Mouse (Mus musculus): ENCODE measurements around the gene Cabp1.

DNA sequence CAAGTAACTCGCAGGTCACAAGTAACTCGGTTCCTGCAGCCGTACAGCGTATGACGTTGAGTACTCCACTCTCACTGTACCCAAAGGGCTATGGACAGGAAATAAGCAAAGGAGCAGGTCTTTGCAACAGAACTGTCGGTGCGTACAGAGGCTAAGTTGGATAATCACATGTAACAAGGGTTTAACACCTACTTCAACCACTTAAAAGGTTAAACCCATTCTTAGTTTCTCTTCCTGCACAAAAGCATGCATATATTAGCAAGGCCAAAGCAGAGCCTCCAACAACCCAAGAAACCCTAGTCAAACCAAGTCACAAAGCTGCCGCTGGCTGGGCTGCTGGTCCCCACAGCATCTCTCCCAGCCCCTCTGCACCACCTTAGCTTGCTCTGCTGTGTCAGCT is 61.7 kb downstream of the Cabp1 start:
- TF ChIP-seq POLR2A (IDR thresholded peaks at IDR 0.05; ENCODE audit: insufficient read depth, low read depth, low read length) (no peak), CTCF (IDR thresholded peaks at IDR 0.05) (no peak), EP300 (IDR thresholded peaks at IDR 0.05; ENCODE audit: insufficient read depth, low read depth, low read length) (no peak)

Data from heart, adult 2 months (tissue).